Mouse (Mus musculus) forebrain, embryonic 16.5 days (tissue): Measurements from ENCODE around the gene Tctex1d2. TPM values are rescaled to one million over a fixed set of nuclear protein-coding genes. Genes with fewer than 3 reads are reported as not detected.

ENCODE experiments used
- ATAC-seq: fragments of 200-750 bp; cut with Nextera tagmentation; 2 replicates; pipeline ENCODE4 v1.8.0; 2017; ENCODE audit warnings: mild to moderate bottlenecking, moderate library complexity
- H3K27ac ChIP-seq: fragments of 300-500 bp; sonication (generic); 2 replicates; pipeline ENCODE4 v1.5.1; 2014; ENCODE audit warnings: low read length, control low read depth
- H3K27me3 ChIP-seq: fragments of 300-500 bp; sonication (generic); replicated peaks from 2 replicates; pipeline ENCODE4 v1.6.1; 2014; ENCODE audit warnings: low read length; ENCODE audit not compliant: control insufficient read depth, insufficient read depth
- H3K36me3 ChIP-seq: fragments of 300-500 bp; sonication (generic); 2 replicates; pipeline ENCODE4 v1.6.1; 2014; ENCODE audit not compliant: control insufficient read depth, insufficient read depth
- H3K4me1 ChIP-seq: fragments of 300-500 bp; sonication (generic); replicated peaks from 2 replicates; pipeline ENCODE4 v1.6.1; 2014; ENCODE audit warnings: low read length; ENCODE audit not compliant: control insufficient read depth, insufficient read depth
- H3K4me2 ChIP-seq: fragments of 300-500 bp; sonication (generic); 2 replicates; pipeline ENCODE4 v1.6.1; 2014; ENCODE audit warnings: mild to moderate bottlenecking, low read length, control low read depth
- H3K4me3 ChIP-seq: fragments of 300-500 bp; sonication (generic); replicated peaks from 2 replicates; pipeline ENCODE4 v1.5.1; 2014; ENCODE audit warnings: mild to moderate bottlenecking, low read length, control low read depth
- H3K9ac ChIP-seq: fragments of 300-500 bp; sonication (generic); replicated peaks from 2 replicates; pipeline ENCODE4 v1.6.1; 2014; ENCODE audit warnings: low read depth, low read length, control low read depth
- H3K9me3 ChIP-seq: fragments of 300-500 bp; sonication (generic); 2 replicates; pipeline ENCODE4 v1.6.1; 2016; ENCODE audit warnings: low read length; ENCODE audit not compliant: control insufficient read depth
- WGBS: fragments of 180-500 bp; shearing (Covaris S2); extraction: QIAGEN DNeasy Blood & Tissue Kit; methylation state at CpG from one replicate; pipeline ENCODE4 v1.1.7; 2014; 5-methylcytosine and 5-hydroxymethylcytosine counted together
- polyA plus RNA-seq: library from polyadenylated mRNA; unstranded; fragments of >200 nt; fragmentation: Nextera tagmentation; extraction: Ambion mirVana; gene quantifications from 2 replicates; pipeline ENCODE4 v1.2.1, GENCODE M21; 2015

The Tctex1d2 gene
- polyA plus RNA-seq, result 33.2 and 35.0 TPM in 2 replicates

DNA sequence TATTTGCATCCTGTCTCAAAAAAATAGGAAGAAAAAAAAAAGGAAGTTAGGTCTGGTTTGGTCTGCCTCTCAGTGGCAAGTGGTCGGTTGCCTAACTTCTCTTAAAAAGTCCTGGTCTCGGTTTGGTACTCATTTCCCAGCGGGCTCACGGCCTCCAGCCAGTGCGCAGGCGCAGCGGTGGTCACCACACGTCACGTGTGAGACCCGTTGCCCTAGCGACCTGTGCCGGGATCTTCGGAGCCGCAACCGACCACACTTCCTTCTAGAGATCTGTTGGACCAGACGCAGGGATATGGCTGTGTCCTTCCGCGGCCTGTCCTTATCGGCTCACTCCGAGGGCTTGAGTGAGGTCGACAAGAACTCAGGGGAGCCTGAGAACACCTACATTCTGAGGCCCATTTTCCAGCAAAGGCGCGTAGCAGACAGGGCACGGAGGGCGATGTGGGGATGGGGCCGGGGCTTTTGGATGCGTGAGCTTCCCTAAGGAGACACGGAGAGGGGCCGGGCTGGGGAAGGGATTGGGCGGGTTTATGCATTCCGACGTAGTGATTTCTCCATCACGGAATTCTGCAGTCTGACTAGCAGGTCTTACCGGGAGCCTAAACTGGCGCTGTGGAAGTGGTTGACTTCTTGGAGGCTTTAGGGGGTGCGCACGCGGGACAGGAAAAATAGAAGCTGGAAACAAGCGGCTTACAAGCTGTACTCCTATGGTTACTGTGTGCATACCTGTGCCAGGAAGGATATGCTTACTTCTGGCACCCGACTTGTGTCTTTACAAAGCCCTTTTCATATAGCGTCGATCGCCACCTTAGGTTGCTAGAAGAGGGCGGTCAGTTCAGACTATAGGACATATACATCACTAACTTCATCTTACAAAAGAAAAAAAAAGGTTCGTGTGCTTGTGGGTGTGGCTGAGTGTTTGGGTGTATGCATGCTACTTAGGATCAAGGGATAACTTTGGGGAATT is at the start of gene Tctex1d2:
TSS of gene Tctex1d2 (plus strand) at position 186 of the 967 bp plus-strand sequence.
- peak; percentile 95 for ATAC-seq
- Histone ChIP-seq H3K36me3 (no peaks in the 10 kb centered on the region), H3K9me3 (no peaks in the 10 kb centered on the region), H3K27ac (peak within 1 kb of the TSS; percentile 85), H3K4me1 (peaks cover 10% of the 10 kb centered on the region), H3K9ac (peak within 1 kb of the TSS; percentile 76), H3K4me2 (peak within 1 kb of the TSS; percentile 81), H3K27me3 (no peaks in the 10 kb centered on the region), H3K4me3 (peak within 1 kb of the TSS; percentile 70)
- 1% methylated on average over 45 of the region's 45 CpGs for WGBS

DNA sequence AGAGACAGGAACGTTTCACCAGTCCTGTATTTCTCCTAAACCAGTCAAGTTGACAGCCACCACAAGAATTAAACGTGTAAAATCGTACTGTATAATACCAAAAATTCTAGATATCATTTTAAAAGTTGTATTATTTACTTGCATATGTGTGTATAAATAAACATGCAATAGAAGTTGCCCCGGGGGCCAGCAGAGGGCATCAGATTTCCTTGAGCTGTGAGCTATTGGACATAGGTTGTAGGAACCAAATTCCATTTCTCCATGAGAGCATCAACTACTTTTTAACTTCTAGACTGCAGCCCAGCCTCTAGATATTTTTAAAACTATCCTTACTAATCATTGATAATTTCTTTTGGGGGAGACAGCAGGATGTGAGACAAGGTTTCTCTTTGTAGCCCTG is 48.2 kb upstream of the Tctex1d2 start:
- Histone ChIP-seq H3K4me2 (no peak overlapping the region), H3K9me3 (no peaks in the 10 kb centered on the region), H3K4me1 (no peaks in the 10 kb centered on the region), H3K36me3 (peaks cover 10% of the 10 kb centered on the region; the same call in 1 of the 2 replicates), H3K9ac (no peak overlapping the region), H3K4me3 (no peak overlapping the region), H3K27me3 (no peaks in the 10 kb centered on the region), H3K27ac (no peak overlapping the region)
- no peak for ATAC-seq
- WGBS, result 86% methylated on average over 4 of the region's 4 CpGs

DNA sequence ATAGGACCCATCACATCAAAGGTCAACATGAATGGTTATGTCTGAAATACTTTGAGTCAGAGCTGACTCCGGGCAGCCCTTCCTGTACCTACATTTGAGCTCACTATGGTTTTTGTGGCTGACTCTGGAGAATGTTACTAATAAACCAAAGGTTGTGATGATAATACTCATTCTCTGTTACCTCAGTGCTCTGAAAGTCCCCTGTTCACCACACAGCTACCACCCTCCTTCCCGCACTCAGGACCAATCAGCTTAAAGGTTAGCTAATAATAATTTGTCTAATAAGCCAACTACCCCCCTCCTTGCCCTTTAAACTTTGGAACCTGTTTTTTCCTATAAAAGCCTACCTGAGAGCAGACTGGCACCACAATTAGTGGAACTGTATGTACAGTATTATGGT is 39.9 kb upstream of the Tctex1d2 start:
- 96% methylated on average over 2 of the region's 2 CpGs for WGBS
- H3K4me1 ChIP-seq, result no peaks in the 10 kb centered on the region

DNA sequence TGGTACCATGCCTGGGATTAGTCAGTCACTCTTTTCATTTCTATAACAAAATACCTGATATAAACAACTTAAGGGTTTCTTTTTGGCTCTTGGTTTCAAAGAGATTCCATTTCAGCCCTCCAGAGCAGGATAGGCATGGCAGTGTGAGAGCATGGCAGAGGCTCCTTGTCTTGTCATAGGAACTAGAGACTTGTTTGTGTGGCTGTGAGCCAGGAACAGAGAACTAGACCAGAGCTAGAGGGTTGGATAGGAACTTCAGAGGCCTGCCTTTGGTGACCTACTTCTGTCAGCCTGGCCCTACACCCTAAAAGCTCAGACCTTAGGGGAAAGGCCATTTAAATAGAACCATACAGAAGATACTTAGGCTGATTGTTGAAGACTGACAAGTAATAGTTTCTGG is 36.6 kb upstream of the Tctex1d2 start:
- Histone ChIP-seq H3K36me3 (peaks cover 41% of the 10 kb centered on the region), H3K4me1 (no peaks in the 10 kb centered on the region), H3K9ac (no peak overlapping the region), H3K27ac (no peak overlapping the region), H3K27me3 (no peaks in the 10 kb centered on the region), H3K9me3 (no peaks in the 10 kb centered on the region), H3K4me2 (no peak overlapping the region), H3K4me3 (no peak overlapping the region)
- no peak for ATAC-seq

More for the DNA sequence above, 39.9 kb upstream of the Tctex1d2 start:
- Histone ChIP-seq H3K4me2 (no peak overlapping the region), H3K36me3 (peaks cover 41% of the 10 kb centered on the region), H3K27me3 (no peaks in the 10 kb centered on the region), H3K27ac (no peak overlapping the region), H3K4me3 (no peak overlapping the region), H3K9ac (no peak overlapping the region), H3K9me3 (no peaks in the 10 kb centered on the region)
- ATAC-seq, result no peak

DNA sequence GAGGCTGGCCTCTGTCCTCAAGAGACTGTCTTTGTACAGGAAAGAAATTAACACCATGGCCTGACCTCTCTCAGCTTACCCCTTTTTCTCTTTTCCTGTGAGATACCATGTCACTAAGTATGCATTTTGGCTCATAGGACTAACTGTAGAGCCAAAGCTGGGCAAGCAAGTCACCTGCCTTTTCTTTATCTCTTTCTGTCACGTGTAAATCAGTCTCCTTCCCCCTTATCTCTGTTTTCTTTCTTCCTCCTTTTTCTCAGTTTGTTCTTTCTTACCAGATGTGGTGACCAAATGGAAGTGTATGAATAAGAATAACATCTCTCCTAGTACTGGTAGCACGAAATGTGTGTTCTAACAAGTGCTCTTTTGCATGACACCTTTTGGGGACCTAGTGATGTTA is 34.6 kb upstream of the Tctex1d2 start:
- Histone ChIP-seq H3K36me3 (peaks cover 29% of the 10 kb centered on the region), H3K4me2 (no peak overlapping the region), H3K9me3 (no peaks in the 10 kb centered on the region), H3K27ac (no peak overlapping the region), H3K4me1 (no peaks in the 10 kb centered on the region), H3K27me3 (no peaks in the 10 kb centered on the region), H3K9ac (no peak overlapping the region), H3K4me3 (no peak overlapping the region)
- no peak for ATAC-seq
- WGBS, result 91% methylated on average over 2 of the region's 2 CpGs

DNA sequence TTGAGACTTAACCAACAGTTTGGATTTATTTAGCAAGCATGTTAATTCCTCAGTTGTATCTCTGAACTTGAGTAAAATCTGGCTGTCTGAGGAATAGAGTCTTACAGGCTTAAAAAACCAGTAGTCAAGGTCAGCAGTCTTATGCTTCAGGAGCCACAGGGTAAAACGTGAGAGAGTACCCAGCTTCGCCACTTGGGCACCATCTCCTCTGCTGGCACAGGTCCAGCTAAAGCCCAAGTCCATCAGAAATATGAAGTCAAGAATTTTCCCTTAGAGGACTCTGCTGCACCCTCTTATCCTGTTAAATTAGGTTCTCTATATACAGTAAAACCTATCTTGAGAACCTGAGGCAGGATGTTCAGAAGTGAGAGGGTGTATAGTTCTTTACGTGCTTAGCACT is 32.7 kb upstream of the Tctex1d2 start:
- Histone ChIP-seq H3K27me3 (no peaks in the 10 kb centered on the region), H3K27ac (no peak overlapping the region), H3K4me2 (no peak overlapping the region), H3K9me3 (no peaks in the 10 kb centered on the region), H3K36me3 (peaks cover 23% of the 10 kb centered on the region), H3K4me1 (no peaks in the 10 kb centered on the region), H3K9ac (no peak overlapping the region), H3K4me3 (no peak overlapping the region)
- WGBS, result 83% methylated on average over 3 of the region's 3 CpGs
- no peak for ATAC-seq

DNA sequence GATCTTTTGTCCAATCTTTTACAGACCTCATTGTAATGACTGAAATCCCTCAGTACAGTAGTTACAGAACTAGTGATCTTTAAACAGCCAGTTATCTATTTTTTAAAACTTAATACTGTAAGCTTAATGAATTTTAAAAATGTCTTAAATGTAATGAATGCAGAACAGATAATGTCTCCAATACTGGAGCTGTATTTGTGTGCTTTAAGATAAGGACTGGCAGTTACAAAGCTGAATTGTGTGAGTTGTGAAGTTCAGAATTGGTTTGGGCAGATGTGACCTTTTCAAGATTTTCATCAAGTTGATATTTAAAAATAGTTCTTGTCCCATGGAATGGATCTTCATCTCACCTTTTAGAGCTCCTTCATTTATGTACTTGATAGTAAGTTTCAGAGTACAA is 30.5 kb upstream of the Tctex1d2 start:
- Histone ChIP-seq H3K27me3 (no peaks in the 10 kb centered on the region), H3K4me3 (no peak overlapping the region), H3K9ac (no peak overlapping the region), H3K9me3 (no peaks in the 10 kb centered on the region), H3K36me3 (peaks cover 17% of the 10 kb centered on the region), H3K4me1 (no peaks in the 10 kb centered on the region), H3K4me2 (no peak overlapping the region), H3K27ac (no peak overlapping the region)
- ATAC-seq, result no peak

DNA sequence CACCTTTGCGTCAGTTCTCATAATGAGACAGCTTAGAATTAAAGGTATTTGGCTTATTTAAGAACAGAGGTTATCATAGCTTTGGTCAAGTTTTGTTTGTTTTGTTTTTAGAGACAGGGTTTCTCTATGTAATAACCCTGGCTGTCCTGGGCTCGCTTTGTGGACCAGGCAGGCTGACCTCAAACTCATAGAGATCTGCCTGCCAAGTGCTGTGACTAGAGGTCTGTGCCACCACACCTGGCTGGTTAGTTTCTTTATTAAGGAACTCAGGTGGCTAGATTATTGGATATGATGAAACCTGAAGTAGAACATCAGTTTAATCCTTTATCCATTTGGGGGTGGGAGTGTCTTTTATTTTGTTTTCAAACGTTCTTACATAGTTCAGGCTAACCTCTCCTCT is 29.7 kb upstream of the Tctex1d2 start:
- Histone ChIP-seq H3K4me2 (no peak overlapping the region), H3K36me3 (peaks cover 14% of the 10 kb centered on the region), H3K4me3 (no peak overlapping the region), H3K9me3 (no peaks in the 10 kb centered on the region), H3K9ac (no peak overlapping the region), H3K27me3 (no peaks in the 10 kb centered on the region), H3K27ac (no peak overlapping the region), H3K4me1 (no peaks in the 10 kb centered on the region)
- no peak for ATAC-seq
- 94% methylated on average over 3 of the region's 3 CpGs for WGBS

DNA sequence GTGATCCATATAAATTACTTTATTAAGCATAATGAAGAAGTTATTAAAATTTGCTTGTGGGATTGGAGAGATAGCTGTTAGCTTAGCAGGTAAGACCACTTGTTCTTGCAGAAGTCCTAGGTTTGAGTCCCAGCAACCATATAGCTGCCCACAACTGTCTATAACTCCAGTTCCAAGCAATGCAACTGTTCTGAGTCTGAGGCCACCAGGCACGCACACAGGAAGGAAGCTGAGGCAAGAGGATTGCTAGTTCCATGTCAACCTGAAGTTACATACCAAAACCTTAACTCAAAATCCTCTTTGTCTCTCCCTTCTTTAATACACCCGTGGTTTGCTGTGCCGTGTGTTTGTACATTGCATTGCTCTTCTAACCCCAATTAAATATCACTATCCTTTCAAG is 28.6 kb upstream of the Tctex1d2 start:
- Histone ChIP-seq H3K9me3 (no peaks in the 10 kb centered on the region), H3K27me3 (no peaks in the 10 kb centered on the region), H3K9ac (no peak overlapping the region), H3K4me2 (no peak overlapping the region), H3K36me3 (peaks cover 5% of the 10 kb centered on the region; the same call in 1 of the 2 replicates), H3K27ac (no peak overlapping the region), H3K4me3 (no peak overlapping the region), H3K4me1 (no peaks in the 10 kb centered on the region)
- no peak for ATAC-seq
- WGBS, result 95% methylated on average over 3 of the region's 3 CpGs
